Mouse (Mus musculus) embryonic facial prominence, embryonic 15.5 days (tissue): Measurements from ENCODE around the gene Zfpm1. TPM values are rescaled to one million over a fixed set of nuclear protein-coding genes. Genes with fewer than 3 reads are reported as not detected.

Source experiments
- ATAC-seq: fragments of 200-750 bp; cut with Nextera tagmentation; 2 replicates; pipeline ENCODE4 v1.8.0; 2017; ENCODE audit warnings: low read depth, moderate TSS enrichment; ENCODE audit not compliant: insufficient number of reproducible peaks, low FRiP score, low TSS enrichment
- H3K27ac ChIP-seq: fragments of 300-500 bp; sonication (generic); replicated peaks from 2 replicates; pipeline ENCODE4 v1.5.1; 2015; ENCODE audit warnings: mild to moderate bottlenecking, inconsistent platforms
- H3K27me3 ChIP-seq: fragments of 300-500 bp; sonication (generic); 2 replicates; pipeline ENCODE4 v1.6.1; 2015; ENCODE audit warnings: inconsistent platforms
- H3K36me3 ChIP-seq: fragments of 300-500 bp; sonication (generic); 2 replicates; pipeline ENCODE4 v1.6.1; 2015; ENCODE audit warnings: mild to moderate bottlenecking, inconsistent platforms
- H3K4me1 ChIP-seq: fragments of 300-500 bp; sonication (generic); 2 replicates; pipeline ENCODE4 v1.6.1; 2015; ENCODE audit warnings: inconsistent platforms
- H3K4me2 ChIP-seq: fragments of 300-500 bp; sonication (generic); replicated peaks from 2 replicates; pipeline ENCODE4 v1.6.1; 2015; ENCODE audit warnings: mild to moderate bottlenecking, inconsistent platforms
- H3K4me3 ChIP-seq: fragments of 300-500 bp; sonication (generic); replicated peaks from 2 replicates; pipeline ENCODE4 v1.5.1; 2015; ENCODE audit warnings: mild to moderate bottlenecking, inconsistent platforms
- H3K9ac ChIP-seq: fragments of 300-500 bp; sonication (generic); 2 replicates; pipeline ENCODE4 v1.6.1; 2015; ENCODE audit warnings: inconsistent platforms
- H3K9me3 ChIP-seq: fragments of 300-500 bp; sonication (generic); replicated peaks from 2 replicates; pipeline ENCODE4 v1.6.1; 2016; ENCODE audit warnings: inconsistent platforms
- WGBS: fragments of 180-500 bp; shearing (Covaris S2); methylation state at CpG from one replicate; pipeline ENCODE4 v1.1.7; 2015; 5-methylcytosine and 5-hydroxymethylcytosine counted together
- polyA plus RNA-seq: library from polyadenylated mRNA; unstranded; fragments of >200 nt; fragmentation: Nextera tagmentation; extraction: Ambion mirVana; gene quantifications from 2 replicates; pipeline ENCODE4 v1.2.1, GENCODE M21; 2015

Gene Zfpm1
- polyA plus RNA-seq, 1 experiment from 2014 or later = 1.6 TPM

GRCm38 (mm10) chr8:122284659-122285261, 2.8 kb downstream of the Zfpm1 start:
- Histone ChIP-seq H3K9me3 (no peaks in the 10 kb centered on the region), H3K27me3 (peaks cover 28% of the 10 kb centered on the region), H3K4me1 (peaks cover 39% of the 10 kb centered on the region), H3K9ac (peak overlapping the region; percentile 6; the same call in 1 of the 2 replicates), H3K36me3 (no peaks in the 10 kb centered on the region), H3K4me2 (peak overlapping the region; percentile 99), H3K27ac (peak overlapping the region; percentile 69), H3K4me3 (peak overlapping the region; percentile 72)
- 9% methylated on average over 21 of the region's 21 CpGs for WGBS
- ATAC-seq = no peak

- no peaks in the 10 kb centered on the region for H3K9me3 ChIP-seq
- peaks cover 34% of the 10 kb centered on the region for H3K4me1 ChIP-seq
- H3K4me2 ChIP-seq = no peak overlapping the region; the same call in 1 of the 2 replicates
- peaks cover 28% of the 10 kb centered on the region for H3K27me3 ChIP-seq
- WGBS = 60% methylated on average over 6 of the region's 6 CpGs
- no peak overlapping the region for H3K27ac ChIP-seq
- ATAC-seq = no peak
- H3K36me3 ChIP-seq = no peaks in the 10 kb centered on the region
- H3K9ac ChIP-seq = no peak overlapping the region
- no peak overlapping the region for H3K4me3 ChIP-seq
These were observed 3.8 kb downstream of the Zfpm1 start for GRCm38 (mm10) chr8:122285727-122286126.

DNA sequence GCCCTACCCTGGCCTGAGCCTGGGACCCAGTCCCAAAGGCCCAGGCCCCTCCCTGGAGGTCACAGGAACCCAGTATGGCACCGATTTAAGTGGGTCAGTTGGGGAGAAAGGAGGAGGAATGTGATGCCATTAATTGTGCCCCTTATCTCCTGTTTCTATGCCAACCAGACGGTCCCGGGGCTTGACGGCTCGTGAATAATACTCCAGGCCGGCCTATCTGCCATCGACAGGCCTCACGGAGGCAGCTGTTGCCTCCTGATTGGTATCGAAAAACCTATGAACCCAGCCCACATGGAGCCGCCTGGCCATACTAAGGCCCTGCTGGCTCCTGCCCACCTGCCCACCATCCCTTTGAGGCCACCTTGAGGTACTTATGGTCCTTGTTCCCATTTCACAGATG, 5.0 kb downstream of the Zfpm1 start:
- Histone ChIP-seq H3K4me2 (no peak overlapping the region), H3K36me3 (no peaks in the 10 kb centered on the region), H3K4me1 (peaks cover 35% of the 10 kb centered on the region), H3K27me3 (peaks cover 28% of the 10 kb centered on the region), H3K9ac (no peak overlapping the region), H3K9me3 (no peaks in the 10 kb centered on the region), H3K4me3 (no peak overlapping the region), H3K27ac (no peak overlapping the region)
- WGBS = 86% methylated on average over 10 of the region's 10 CpGs
- ATAC-seq = no peak

GRCm38 (mm10) chr8:122287742-122288141, 5.8 kb downstream of the Zfpm1 start:
- H3K9ac ChIP-seq = no peak overlapping the region
- WGBS = 79% methylated on average over 8 of the region's 8 CpGs

GRCm38 (mm10) chr8:122288344-122288743, 6.4 kb downstream of the Zfpm1 start:
- H3K36me3 ChIP-seq = no peaks in the 10 kb centered on the region
- no peak overlapping the region for H3K4me3 ChIP-seq
- H3K9ac ChIP-seq = no peak overlapping the region
- no peak overlapping the region for H3K4me2 ChIP-seq
- H3K27me3 ChIP-seq = peaks cover 24% of the 10 kb centered on the region
- no peak for ATAC-seq
- H3K27ac ChIP-seq = no peak overlapping the region
- WGBS = 81% methylated on average over 3 of the region's 3 CpGs
- no peaks in the 10 kb centered on the region for H3K9me3 ChIP-seq
- peaks cover 26% of the 10 kb centered on the region for H3K4me1 ChIP-seq

More at GRCm38 (mm10) chr8:122287742-122288141, 5.8 kb downstream of the Zfpm1 start:
- H3K9me3 ChIP-seq = no peaks in the 10 kb centered on the region
- peaks cover 28% of the 10 kb centered on the region for H3K27me3 ChIP-seq
- H3K4me1 ChIP-seq = peaks cover 32% of the 10 kb centered on the region
- H3K36me3 ChIP-seq = no peaks in the 10 kb centered on the region
- ATAC-seq = no peak
- H3K4me2 ChIP-seq = no peak overlapping the region
- no peak overlapping the region for H3K4me3 ChIP-seq
- H3K27ac ChIP-seq = no peak overlapping the region

GRCm38 (mm10) chr8:122291075-122291474, 9.1 kb downstream of the Zfpm1 start:
- no peak overlapping the region for H3K9ac ChIP-seq
- WGBS = 74% methylated on average over 12 of the region's 12 CpGs
- no peaks in the 10 kb centered on the region for H3K9me3 ChIP-seq
- no peak overlapping the region for H3K4me2 ChIP-seq
- no peak overlapping the region for H3K4me3 ChIP-seq
- no peak overlapping the region for H3K27ac ChIP-seq
- peaks cover 1% of the 10 kb centered on the region; the same call in 1 of the 2 replicates for H3K27me3 ChIP-seq
- no peak for ATAC-seq
- H3K4me1 ChIP-seq = peaks cover 29% of the 10 kb centered on the region
- no peaks in the 10 kb centered on the region for H3K36me3 ChIP-seq

GRCm38 (mm10) chr8:122291549-122291948, 9.6 kb downstream of the Zfpm1 start:
- Histone ChIP-seq H3K4me1 (peaks cover 34% of the 10 kb centered on the region), H3K4me3 (no peak overlapping the region)
- no peak for ATAC-seq

DNA sequence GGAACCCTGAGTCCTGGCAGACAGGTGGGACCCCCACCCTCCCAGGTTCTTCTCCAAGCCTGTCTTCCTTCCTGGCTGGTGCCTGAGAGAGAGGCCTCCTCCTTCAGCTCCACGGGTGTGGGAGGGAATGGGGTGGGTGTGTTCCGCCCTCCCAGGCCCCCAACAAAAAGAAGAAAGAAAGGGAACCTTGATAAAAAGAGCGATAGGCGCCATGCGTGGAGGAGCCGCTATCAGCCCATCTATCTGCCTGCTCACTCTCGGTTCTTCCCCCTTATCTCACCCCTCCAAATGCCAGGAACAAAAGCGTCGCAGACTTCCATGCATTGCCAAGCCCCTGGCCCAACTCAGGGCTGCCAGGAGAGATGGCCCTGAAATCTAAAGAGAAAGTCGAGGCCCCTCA, 11.5 kb downstream of the Zfpm1 start:
- no peak overlapping the region for H3K4me3 ChIP-seq
- no peak overlapping the region for H3K27ac ChIP-seq
- 65% methylated on average over 10 of the region's 10 CpGs for WGBS
- H3K27me3 ChIP-seq = no peaks in the 10 kb centered on the region
- no peak overlapping the region for H3K4me2 ChIP-seq
- H3K4me1 ChIP-seq = peaks cover 44% of the 10 kb centered on the region
- no peaks in the 10 kb centered on the region for H3K36me3 ChIP-seq
- H3K9ac ChIP-seq = no peak overlapping the region
- no peaks in the 10 kb centered on the region for H3K9me3 ChIP-seq
- no peak for ATAC-seq

More at GRCm38 (mm10) chr8:122291549-122291948, 9.6 kb downstream of the Zfpm1 start:
- Histone ChIP-seq H3K4me2 (no peak overlapping the region), H3K27me3 (no peaks in the 10 kb centered on the region; the same call in 1 of the 2 replicates), H3K27ac (no peak overlapping the region), H3K36me3 (no peaks in the 10 kb centered on the region), H3K9ac (no peak overlapping the region), H3K9me3 (no peaks in the 10 kb centered on the region)
- WGBS = 48% methylated on average over 10 of the region's 10 CpGs

DNA sequence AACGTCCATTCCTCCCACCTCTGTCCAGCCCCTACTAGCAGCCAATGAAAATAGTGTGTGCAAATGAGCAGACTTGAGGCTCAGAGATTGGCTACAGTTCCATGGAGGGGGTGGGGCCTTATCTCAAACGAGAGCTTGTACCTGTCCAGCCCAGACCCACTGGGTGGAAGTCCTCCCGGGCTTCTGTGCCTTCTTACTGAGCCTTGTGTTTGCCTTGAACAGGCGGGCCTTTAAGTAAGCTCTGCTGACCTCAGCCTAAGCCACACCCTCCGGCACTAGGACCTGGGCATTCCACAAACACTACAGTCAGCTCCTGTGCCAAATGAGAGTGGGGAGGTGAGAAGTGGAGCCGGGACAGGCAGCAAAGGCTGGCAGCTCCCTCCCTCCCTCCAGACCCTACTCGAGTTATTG, 12.3 kb downstream of the Zfpm1 start:
- 6% methylated on average over 7 of the region's 7 CpGs for whole genome bisulfite sequencing
- no peaks in the 10 kb centered on the region for H3K27me3 ChIP-seq
- no peaks in the 10 kb centered on the region for H3K36me3 ChIP-seq
- no peaks in the 10 kb centered on the region for H3K9me3 ChIP-seq
- H3K27ac ChIP-seq = 0 out of 2 replicates have a peak overlapping the region, but pooled peaks have one; percentile 14
- peak; percentile 63 for ATAC-seq
- peaks cover 44% of the 10 kb centered on the region for H3K4me1 ChIP-seq
- H3K4me2 ChIP-seq = no peak overlapping the region
- no peak overlapping the region for H3K4me3 ChIP-seq
- H3K9ac ChIP-seq = no peak overlapping the region

- ATAC-seq = no peak
- WGBS = 63% methylated on average over 9 of the region's 9 CpGs
- H3K36me3 ChIP-seq = no peaks in the 10 kb centered on the region
- H3K9ac ChIP-seq = no peak overlapping the region
- H3K27me3 ChIP-seq = no peaks in the 10 kb centered on the region
- H3K4me2 ChIP-seq = no peak overlapping the region
- no peak overlapping the region for H3K27ac ChIP-seq
- H3K4me3 ChIP-seq = no peak overlapping the region
- H3K4me1 ChIP-seq = peaks cover 44% of the 10 kb centered on the region
- H3K9me3 ChIP-seq = no peaks in the 10 kb centered on the region
These were observed 13.4 kb downstream of the Zfpm1 start for GRCm38 (mm10) chr8:122295389-122295788.

GRCm38 (mm10) chr8:122296173-122297001, 14.4 kb downstream of the Zfpm1 start:
- no peak for ATAC-seq
- Histone ChIP-seq H3K27me3 (no peaks in the 10 kb centered on the region), H3K36me3 (no peaks in the 10 kb centered on the region), H3K27ac (peak overlapping the region; percentile 34; the same call in 1 of the 2 replicates), H3K9me3 (no peaks in the 10 kb centered on the region), H3K4me2 (no peak overlapping the region), H3K4me3 (no peak overlapping the region), H3K4me1 (peaks cover 42% of the 10 kb centered on the region), H3K9ac (no peak overlapping the region)
- 36% methylated on average over 24 of the region's 24 CpGs for WGBS
